Comparison of ENCODE assay signal across 18 mouse cellular contexts in the genomic region with DNA sequence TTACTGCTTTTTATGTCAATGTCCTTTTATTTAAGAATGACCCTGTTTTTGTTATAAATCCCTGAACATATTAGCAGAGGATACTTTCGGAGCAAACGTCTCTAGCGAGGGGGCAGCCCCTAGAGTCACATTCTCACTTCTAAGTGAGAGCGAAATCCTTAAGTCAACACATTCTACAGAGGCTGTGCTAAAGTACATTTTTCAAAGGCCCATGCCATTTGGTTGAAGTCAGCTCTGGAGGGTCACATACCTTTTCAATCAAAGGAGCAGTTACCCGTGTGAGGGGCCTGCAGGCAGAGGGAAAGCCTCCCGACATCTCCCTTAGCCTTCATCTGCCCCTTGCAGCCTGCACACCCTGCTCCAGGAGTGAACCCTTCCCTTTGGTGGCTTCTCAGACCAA. TPM values are rescaled to one million over a fixed set of nuclear protein-coding genes. Genes with fewer than 3 reads are reported as not detected.
DNase-seq lines count a peak whose midpoint lies in the region; ATAC-seq and TF ChIP-seq lines count a peak whose summit lies in the region.
"Had no signal": no experiment of that assay in that cellular context is flagged by ENCODE, and none has a peak within 500 bp of the region (broad histone marks: within the 10 kb centered on the region; RNA-seq: fewer than 3 reads in every experiment).

No protein-coding gene starts in this region.

- no peak for DNase-seq in heart, adult 2 months
- no peak for DNase-seq in heart, postnatal 4 days
- DNase-seq in kidney, adult 8-10 months = no peak
- peak; percentile 73 for DNase-seq in embryo, embryonic 10 days (ENCODE audit: low spot score)
- no peak for DNase-seq in frontal cortex, postnatal 25 days (ENCODE audit: low spot score in 2 of 2)
- DNase-seq in urinary bladder, postnatal 25 days (ENCODE audit: low spot score) = no peak
- DNase-seq: adrenal gland, postnatal 10 days; cerebellum, postnatal 25 days; kidney, postnatal 36 days; layer of hippocampus, postnatal 36 days; lung, postnatal 10 days; retina, postnatal 1 day; spleen, adult 18-20 months had no signal

- no peaks in the 10 kb centered on the region for H3K9me3 ChIP-seq in kidney, embryonic 14.5 days (ENCODE audit: control insufficient read depth, low read length)
- H3K9me3 ChIP-seq in intestine, embryonic 15.5 days = no peaks in the 10 kb centered on the region
- H3K9me3 ChIP-seq: hindbrain, embryonic 12.5 days; limb, embryonic 13.5 days had no signal

- no peaks in the 10 kb centered on the region for H3K27me3 ChIP-seq in heart, adult 2 months (ENCODE audit: control insufficient read depth, insufficient read depth, low read length)
- H3K27me3 ChIP-seq in kidney, embryonic 14.5 days (ENCODE audit: control insufficient read depth, insufficient read depth, low read length) = no peaks in the 10 kb centered on the region
- no peaks in the 10 kb centered on the region for H3K27me3 ChIP-seq in intestine, embryonic 15.5 days (replicated peaks)
- H3K27me3 ChIP-seq: hindbrain, embryonic 12.5 days; limb, embryonic 13.5 days had no signal

- no peaks in the 10 kb centered on the region; the same call in 1 of the 2 replicates for H3K79me2 ChIP-seq in heart, adult 2 months (replicated peaks; ENCODE audit: control insufficient read depth, insufficient read depth, low read length)

- peaks cover 6% of the 10 kb centered on the region for H3K36me3 ChIP-seq in heart, adult 2 months (ENCODE audit: control insufficient read depth, insufficient read depth, low read length)
- no peaks in the 10 kb centered on the region for H3K36me3 ChIP-seq in kidney, embryonic 14.5 days (ENCODE audit: control insufficient read depth, insufficient read depth, low read length)
- H3K36me3 ChIP-seq in intestine, embryonic 15.5 days = no peaks in the 10 kb centered on the region
- H3K36me3 ChIP-seq: hindbrain, embryonic 12.5 days; limb, embryonic 13.5 days had no signal

- TF ChIP-seq EP300 in heart, adult 2 months (IDR thresholded peaks at IDR 0.05; ENCODE audit: insufficient read depth, low read depth, low read length) = no peak

- ATAC-seq in kidney, embryonic 14.5 days (ENCODE audit: low FRiP score, low TSS enrichment) = 0 out of 2 replicates have a peak, but pooled peaks have one; percentile 46
- ATAC-seq in intestine, embryonic 15.5 days = peak; percentile 63

- no peak for TF ChIP-seq CTCF in heart, adult 2 months (IDR thresholded peaks at IDR 0.05)

- H3K4me2 ChIP-seq in kidney, embryonic 14.5 days (replicated peaks; ENCODE audit: low read depth, low read length) = no peak overlapping the region
- no peak overlapping the region for H3K4me2 ChIP-seq in intestine, embryonic 15.5 days (replicated peaks)
- H3K4me2 ChIP-seq: hindbrain, embryonic 12.5 days; limb, embryonic 13.5 days had no signal

- peaks cover 22% of the 10 kb centered on the region for H3K4me1 ChIP-seq in heart, adult 2 months (ENCODE audit: control insufficient read depth, insufficient read depth, low read length)
- peaks cover 28% of the 10 kb centered on the region for H3K4me1 ChIP-seq in kidney, embryonic 14.5 days (ENCODE audit: control insufficient read depth, insufficient read depth, low read length)
- peaks cover 40% of the 10 kb centered on the region for H3K4me1 ChIP-seq in intestine, embryonic 15.5 days (replicated peaks)

- WGBS in heart, adult 2 months = 78% methylated on average over 6 of the region's 6 CpGs
- WGBS in kidney, embryonic 14.5 days = 11% methylated on average over 6 of the region's 6 CpGs
- 23% methylated on average over 6 of the region's 6 CpGs for WGBS in intestine, embryonic 15.5 days

- TF ChIP-seq POLR2A in heart, adult 2 months (IDR thresholded peaks at IDR 0.05; ENCODE audit: insufficient read depth, low read depth, low read length) = no peak

- no peak overlapping the region for H3K9ac ChIP-seq in heart, adult 2 months (ENCODE audit: low read depth, low read length)
- H3K9ac ChIP-seq in kidney, embryonic 14.5 days (ENCODE audit: low read depth, low read length) = no peak overlapping the region
- no peak overlapping the region for H3K9ac ChIP-seq in intestine, embryonic 15.5 days
- H3K9ac ChIP-seq: hindbrain, embryonic 12.5 days; limb, embryonic 13.5 days had no signal

- H3K4me3 ChIP-seq in heart, adult 2 months = no peak overlapping the region
- H3K4me3 ChIP-seq in kidney, embryonic 14.5 days (ENCODE audit: low read length) = no peak overlapping the region
- no peak overlapping the region for H3K4me3 ChIP-seq in intestine, embryonic 15.5 days (replicated peaks)
- H3K4me3 ChIP-seq: erythroblast, embryonic 14.5 days; hindbrain, embryonic 12.5 days; limb, embryonic 13.5 days had no signal

- intact Hi-C loops in heart, adult 2 months (cut with DNase I) = loop anchor here (5.0 kb wide), 2 partner anchors 33 to 57 kb away; no protein-coding TSS in a partner anchor

- H3K27ac ChIP-seq in heart, adult 2 months = peak overlapping the region; percentile 23; the same call in 1 of the 2 replicates
- no peak overlapping the region; the same call in 1 of the 2 replicates for H3K27ac ChIP-seq in kidney, embryonic 14.5 days (ENCODE audit: low read depth, low read length)
- H3K27ac ChIP-seq in intestine, embryonic 15.5 days = no peak overlapping the region
- H3K27ac ChIP-seq: hindbrain, embryonic 12.5 days; limb, embryonic 13.5 days had no signal

RNA-seq across cellular contexts. Expression of a gene that starts 48.2 kb away (rescaled TPM):
- total RNA-seq in heart, adult 2 months (2021) = 10 to 100 TPM; 28.7 to 32.2 TPM
- polyA plus RNA-seq in heart, adult 2 months (2012; rRNA removed) = 19.3 and 21.8 TPM in 2 replicates
- total RNA-seq in heart, postnatal 4 days (2021) = 10 to 100 TPM; 62.6 to 68.3 TPM
- 8.4 and 12.1 TPM in 2 replicates for polyA plus RNA-seq in kidney, embryonic 14.5 days (2014; fragmentation: Nextera tagmentation; extraction: Ambion mirVana)
- polyA plus RNA-seq in intestine, embryonic 15.5 days (2015; fragmentation: Nextera tagmentation; extraction: Ambion mirVana) = 10.3 and 10.4 TPM in 2 replicates
- polyA plus RNA-seq: erythroblast, embryonic 14.5 days had no signal
